Mouse (Mus musculus): Measurements from ENCODE around the gene Copa.

GRCm38 (mm10) chr1:172162009-172162408, 79.7 kb downstream of the Copa start:
- TF ChIP-seq TAL1 (conservative IDR thresholded peaks at IDR 0.05; ENCODE audit: low read depth, low read length) (no peak), CTCF (IDR thresholded peaks at IDR 0.05; ENCODE audit: low read depth, low read length) (no peak), POLR2AphosphoS5 (IDR thresholded peaks at IDR 0.05; ENCODE audit: insufficient replicate concordance, low read depth, low read length) (no peak), GATA1 (IDR thresholded peaks at IDR 0.05; ENCODE audit: borderline replicate concordance, low read length) (no peak), GATA2 (IDR thresholded peaks at IDR 0.05; ENCODE audit: borderline replicate concordance, low read depth, low read length) (no peak)

All from G1E (cell line).